Mouse (Mus musculus): Measurements from ENCODE around the gene Gmnn.

Gene Gmnn

DNA sequence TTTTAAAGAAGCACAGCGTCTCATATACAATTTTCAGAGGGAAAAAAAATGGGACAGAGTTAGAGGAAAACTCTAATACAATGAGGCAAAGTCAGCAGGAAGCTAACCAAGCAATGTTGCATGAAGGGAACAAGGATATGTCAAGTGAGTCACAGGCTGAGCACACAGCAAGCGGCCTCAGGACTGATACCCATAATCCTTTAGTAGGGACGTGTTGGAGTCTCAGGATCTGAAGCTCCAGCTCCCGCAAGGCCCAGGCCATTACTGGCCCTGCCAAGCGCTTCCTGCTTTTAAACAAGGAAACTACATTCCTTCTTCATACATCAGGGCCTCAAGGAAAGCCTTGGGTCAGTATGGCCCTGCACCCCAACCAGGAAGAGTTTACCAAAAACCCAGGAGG lies 59.6 kb downstream of the Gmnn start:
- no peak for DNase-seq
